Mouse (Mus musculus) heart, postnatal 0 days (tissue): ENCODE measurements at regions not wholly inside any gene's neighbourhood (a gene's known extent, or its start where the extent isn't known, plus 50 kb on each side); places are given as distances from the start of the nearest gene placed in this dataset.

Experiments
- ATAC-seq: fragments of 200-750 bp; cut with Nextera tagmentation; 2 replicates; pipeline ENCODE4 v1.8.0; 2017; ENCODE audit warnings: low read depth, moderate number of reproducible peaks, moderate library complexity; ENCODE audit not compliant: insufficient read depth
- DNase-seq: peaks from one replicate; pipeline ENCODE4 v3.0.0-alpha.2; 2016; ENCODE audit warnings: low spot score
- H3K27ac ChIP-seq: fragments of 300-500 bp; sonication (generic); 2 replicates; pipeline ENCODE4 v1.5.1; 2014; ENCODE audit warnings: low read depth, mild to moderate bottlenecking
- H3K27me3 ChIP-seq: fragments of 300-500 bp; sonication (generic); 2 replicates; pipeline ENCODE4 v1.6.1; 2014; ENCODE audit warnings: low read length, mixed read lengths; ENCODE audit not compliant: control insufficient read depth, insufficient read depth
- H3K36me3 ChIP-seq: fragments of 300-500 bp; sonication (generic); replicated peaks from 2 replicates; pipeline ENCODE4 v1.6.1; 2014; ENCODE audit warnings: low read length, mixed read lengths; ENCODE audit not compliant: control insufficient read depth, insufficient read depth
- H3K4me1 ChIP-seq: fragments of 300-500 bp; sonication (generic); 2 replicates; pipeline ENCODE4 v1.6.1; 2014; ENCODE audit warnings: antibody characterized with exemption; ENCODE audit not compliant: control insufficient read depth, insufficient read depth
- H3K4me2 ChIP-seq: fragments of 300-500 bp; sonication (generic); 2 replicates; pipeline ENCODE4 v1.6.1; 2014; ENCODE audit warnings: low read depth, mild to moderate bottlenecking, low read length, moderate library complexity
- H3K4me3 ChIP-seq: fragments of 300-500 bp; sonication (generic); 2 replicates; pipeline ENCODE4 v1.5.1; 2014; ENCODE audit warnings: low read depth, low read length
- H3K9ac ChIP-seq: fragments of 300-500 bp; sonication (generic); replicated peaks from 2 replicates; pipeline ENCODE4 v1.6.1; 2014; ENCODE audit warnings: low read depth, low read length, mixed read lengths
- H3K9me3 ChIP-seq: fragments of 300-500 bp; sonication (generic); replicated peaks from 2 replicates; pipeline ENCODE4 v1.6.1; 2016; ENCODE audit warnings: low read length; ENCODE audit not compliant: control insufficient read depth
- CTCF ChIP-seq: IDR thresholded peaks from 2 replicates; pipeline ENCODE4 v1.5.1; 2016; ENCODE audit warnings: antibody characterized with exemption, control low read depth, low read depth
- EP300 ChIP-seq: IDR thresholded peaks from 2 replicates; pipeline ENCODE4 v1.6.1; 2016; ENCODE audit warnings: antibody characterized with exemption, low read depth
- WGBS: fragments of 180-500 bp; shearing (Covaris S2); extraction: QIAGEN DNeasy Blood & Tissue Kit; methylation state at CpG from one replicate; pipeline ENCODE4 v1.1.7; 2014; 5-methylcytosine and 5-hydroxymethylcytosine counted together

DNA sequence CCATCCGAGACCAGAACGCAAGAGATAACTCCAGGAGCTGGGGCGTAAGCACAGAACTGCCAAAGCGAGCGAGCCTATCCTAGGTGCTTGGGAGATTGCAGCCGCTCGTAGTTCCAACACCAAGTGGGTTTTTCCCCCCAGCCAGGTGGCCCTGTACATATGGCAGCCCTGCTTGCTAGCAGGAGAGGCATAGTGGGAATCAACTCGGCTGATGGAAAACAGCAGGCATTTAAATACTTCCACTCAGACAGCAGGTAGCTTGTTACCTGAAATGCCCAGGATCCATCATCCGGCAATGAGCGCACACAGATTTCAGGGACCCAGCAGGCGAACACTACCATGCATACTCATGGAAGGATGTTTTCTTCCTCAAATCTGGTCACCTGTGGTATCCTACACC is 122.3 kb downstream of the Barhl2 start:
- WGBS: 77% methylated on average over 11 of the region's 11 CpGs
- TF ChIP-seq EP300 (no peak), CTCF (no peak)

DNA sequence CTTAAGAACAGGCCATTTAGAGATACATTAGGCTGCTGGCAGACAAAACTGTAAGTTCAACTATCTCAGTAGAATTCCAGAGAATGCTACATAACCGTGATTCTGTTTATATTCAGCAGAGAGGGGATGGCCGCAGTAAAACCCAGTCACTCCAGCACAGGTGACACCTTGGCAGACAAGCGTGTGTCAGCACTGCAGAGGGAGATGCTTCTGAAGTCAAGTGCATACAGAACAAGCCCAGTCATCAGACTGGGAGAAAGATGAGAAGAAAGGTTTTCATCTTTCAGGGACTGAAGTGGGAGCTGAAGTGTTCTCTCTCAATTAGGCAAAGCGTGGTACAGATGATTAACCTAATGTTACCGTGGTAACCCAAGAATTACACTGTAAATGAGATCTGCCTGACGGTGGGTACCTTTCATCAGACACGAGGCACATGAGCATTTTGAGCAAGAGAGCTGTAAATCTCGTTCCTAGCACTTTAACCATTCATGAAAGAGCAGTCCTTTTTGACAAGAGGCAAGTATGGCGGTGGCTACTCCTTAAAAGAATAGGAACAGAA is 130.3 kb downstream of the Barhl2 start:
- Histone ChIP-seq H3K4me2 (no peak overlapping the region), H3K27me3 (no peaks in the 10 kb centered on the region), H3K9me3 (no peaks in the 10 kb centered on the region), H3K36me3 (no peaks in the 10 kb centered on the region), H3K9ac (no peak overlapping the region), H3K4me3 (no peak overlapping the region), H3K27ac (no peak overlapping the region), H3K4me1 (no peaks in the 10 kb centered on the region)
- TF ChIP-seq CTCF (no peak), EP300 (no peak)
- DNase-seq (no peak), ATAC-seq (no peak)
- WGBS: 63% methylated on average over 9 of the region's 9 CpGs

More for the DNA sequence above, 122.3 kb downstream of the Barhl2 start:
- Histone ChIP-seq H3K9me3 (no peaks in the 10 kb centered on the region), H3K36me3 (no peaks in the 10 kb centered on the region), H3K4me2 (no peak overlapping the region), H3K9ac (no peak overlapping the region), H3K4me1 (no peaks in the 10 kb centered on the region), H3K4me3 (no peak overlapping the region), H3K27ac (no peak overlapping the region), H3K27me3 (0 out of 2 replicates have a peak, but pooled peaks cover 1% of the 10 kb centered on the region)
- DNase-seq (no peak), ATAC-seq (no peak)

DNA sequence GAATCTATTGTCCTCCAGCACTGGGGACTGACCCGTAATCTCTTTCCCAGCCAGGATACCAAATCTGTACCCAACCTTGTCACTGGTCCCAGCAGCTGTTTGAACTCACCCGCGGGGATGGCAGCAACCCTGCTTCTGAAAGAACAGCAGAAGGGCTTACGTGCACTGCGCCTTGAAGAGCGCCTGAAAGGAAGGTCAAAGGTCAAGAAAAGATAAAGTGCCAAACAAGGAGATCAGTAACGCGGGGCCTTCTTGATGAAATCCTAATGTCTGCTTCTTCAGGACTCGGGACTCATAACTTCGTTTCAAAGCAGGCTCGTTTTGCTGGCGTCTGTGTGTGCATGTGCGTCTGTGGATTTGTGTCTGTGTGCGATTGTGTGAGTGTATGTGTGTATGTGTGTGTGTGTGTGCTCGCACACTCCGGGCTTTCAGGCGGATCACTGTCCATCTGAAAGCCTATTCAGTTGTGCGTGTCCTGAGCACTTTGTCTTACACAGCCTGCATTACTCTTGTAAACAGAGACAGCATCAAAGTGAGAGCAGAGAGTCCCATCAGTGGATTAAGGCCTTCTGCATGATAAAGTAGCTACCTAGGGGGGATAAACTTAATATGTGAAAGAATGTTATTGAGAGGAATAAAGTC is 135.3 kb downstream of the Barhl2 start:
- no peak overlapping the region for H3K9ac ChIP-seq
- TF ChIP-seq EP300 (no peak), CTCF (no peak)
- H3K27ac ChIP-seq: no peak overlapping the region
- whole genome bisulfite sequencing: 44% methylated on average over 18 of the region's 18 CpGs
- no peaks in the 10 kb centered on the region for H3K27me3 ChIP-seq
- no peak for DNase-seq
- no peaks in the 10 kb centered on the region for H3K9me3 ChIP-seq
- H3K4me1 ChIP-seq: no peaks in the 10 kb centered on the region
- no peak for ATAC-seq
- H3K4me2 ChIP-seq: no peak overlapping the region
- no peaks in the 10 kb centered on the region for H3K36me3 ChIP-seq
- no peak overlapping the region for H3K4me3 ChIP-seq

DNA sequence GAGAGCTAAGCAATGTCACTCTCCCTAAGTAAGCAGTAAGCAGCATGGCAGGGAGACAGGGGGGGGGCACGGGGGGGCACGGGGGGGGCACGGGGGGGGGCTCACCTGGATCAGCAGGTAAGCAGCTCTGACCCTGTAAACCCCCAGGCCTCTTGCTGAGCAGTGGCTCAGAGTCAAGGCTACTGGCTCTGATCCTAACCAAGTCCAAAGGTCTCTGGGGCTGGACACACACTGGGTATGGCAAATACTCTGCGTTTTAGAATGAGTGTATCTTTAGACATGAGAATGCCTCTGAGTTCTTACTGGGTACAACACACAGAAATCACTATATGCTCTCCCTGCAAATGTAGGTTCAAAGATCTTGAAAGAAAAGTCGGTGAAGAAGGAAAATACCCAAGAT is 136.5 kb downstream of the Barhl2 start:
- no peak overlapping the region for H3K4me3 ChIP-seq
- WGBS: 76% methylated on average over 2 of the region's 5 CpGs
- no peaks in the 10 kb centered on the region for H3K9me3 ChIP-seq
- no peak for TF ChIP-seq CTCF
- TF ChIP-seq EP300: no peak
- H3K4me2 ChIP-seq: no peak overlapping the region
- H3K9ac ChIP-seq: no peak overlapping the region
- no peaks in the 10 kb centered on the region for H3K27me3 ChIP-seq
- H3K36me3 ChIP-seq: no peaks in the 10 kb centered on the region
- ATAC-seq: no peak
- DNase-seq: no peak
- H3K27ac ChIP-seq: no peak overlapping the region
- H3K4me1 ChIP-seq: no peaks in the 10 kb centered on the region

DNA sequence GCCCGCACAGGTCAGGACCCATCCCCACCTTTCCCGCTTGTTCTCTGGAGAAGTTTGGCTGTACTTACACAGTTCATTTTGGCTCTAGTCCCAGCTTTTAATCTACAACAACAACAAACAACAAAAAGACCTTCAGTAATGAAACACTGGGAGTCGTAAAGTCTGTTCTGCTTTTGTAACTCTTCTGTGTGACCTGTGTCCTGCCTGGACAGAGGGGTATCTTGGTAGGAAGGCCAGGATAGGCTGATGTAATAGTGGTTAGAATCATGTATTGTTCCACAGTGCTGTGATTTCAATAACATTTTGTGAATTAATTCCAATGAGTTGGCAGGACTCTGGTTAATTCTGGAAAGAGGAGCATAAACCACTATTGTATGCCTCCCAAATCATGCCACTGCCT is 136.9 kb downstream of the Barhl2 start:
- H3K4me1 ChIP-seq: no peaks in the 10 kb centered on the region
- H3K27me3 ChIP-seq: no peaks in the 10 kb centered on the region
- H3K4me2 ChIP-seq: no peak overlapping the region
- DNase-seq (no peak), ATAC-seq (no peak)
- H3K9ac ChIP-seq: no peak overlapping the region
- no peak overlapping the region for H3K27ac ChIP-seq
- H3K36me3 ChIP-seq: no peaks in the 10 kb centered on the region
- TF ChIP-seq EP300 (no peak), CTCF (no peak)
- 55% methylated on average over 3 of the region's 3 CpGs for WGBS
- no peak overlapping the region for H3K4me3 ChIP-seq
- H3K9me3 ChIP-seq: no peaks in the 10 kb centered on the region

DNA sequence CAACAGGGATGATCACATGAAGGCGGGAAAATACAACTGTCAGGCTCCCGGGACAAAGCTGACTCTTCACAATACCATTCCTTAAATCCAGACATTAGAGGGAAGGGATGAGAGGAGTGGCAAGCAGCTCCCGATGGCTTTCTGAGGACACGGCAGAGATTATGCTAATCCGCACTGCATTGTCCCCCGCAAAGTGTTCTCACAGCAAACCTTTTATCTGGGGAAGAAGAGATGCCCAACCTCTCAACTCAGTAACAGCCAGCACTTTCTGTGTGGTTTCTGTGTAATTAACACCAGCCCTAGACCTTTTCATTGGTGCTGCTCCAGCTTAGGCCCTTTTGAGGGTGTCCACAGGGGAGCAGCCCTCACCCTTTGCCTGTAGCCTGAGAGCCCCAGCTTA is 137.9 kb downstream of the Barhl2 start:
- DNase-seq (no peak), ATAC-seq (no peak)
- H3K27me3 ChIP-seq: no peaks in the 10 kb centered on the region
- no peak overlapping the region for H3K4me3 ChIP-seq
- no peak overlapping the region for H3K9ac ChIP-seq
- TF ChIP-seq CTCF: no peak
- no peak for TF ChIP-seq EP300
- no peaks in the 10 kb centered on the region for H3K9me3 ChIP-seq
- no peak overlapping the region for H3K27ac ChIP-seq
- 40% methylated on average over 6 of the region's 6 CpGs for WGBS
- H3K36me3 ChIP-seq: no peaks in the 10 kb centered on the region
- H3K4me2 ChIP-seq: no peak overlapping the region
- no peaks in the 10 kb centered on the region for H3K4me1 ChIP-seq
